Comparison of ENCODE assay signal across 8 mouse cellular contexts in genomic region chr16:34571931-34572405, GRCm38 (mm10). TPM values are rescaled to one million over a fixed set of nuclear protein-coding genes. Genes with fewer than 3 reads are reported as not detected.
DNase-seq lines count a peak whose midpoint lies in the region; ATAC-seq lines count a peak whose summit lies in the region.

No protein-coding gene starts in this region.

- H3K4me3 ChIP-seq in lung, embryonic 16.5 days (ENCODE audit: low read length) = peak overlapping the region; percentile 87
- peak overlapping the region; percentile 90 for H3K4me3 ChIP-seq in embryonic facial prominence, embryonic 13.5 days
- H3K4me3 ChIP-seq in hindbrain, embryonic 14.5 days (replicated peaks; ENCODE audit: low read length) = peak overlapping the region; percentile 94

- H3K4me2 ChIP-seq in lung, embryonic 16.5 days (ENCODE audit: low read depth, low read length) = peak overlapping the region; percentile 93
- H3K4me2 ChIP-seq in embryonic facial prominence, embryonic 13.5 days = peak overlapping the region; percentile 83
- H3K4me2 ChIP-seq in hindbrain, embryonic 14.5 days (replicated peaks) = peak overlapping the region; percentile 93

- no peaks in the 10 kb centered on the region for H3K36me3 ChIP-seq in lung, embryonic 16.5 days (ENCODE audit: control insufficient read depth, insufficient read depth, low read length)
- H3K36me3 ChIP-seq in embryonic facial prominence, embryonic 13.5 days = no peaks in the 10 kb centered on the region
- H3K36me3 ChIP-seq in hindbrain, embryonic 14.5 days (replicated peaks; ENCODE audit: control insufficient read depth, insufficient read depth) = no peaks in the 10 kb centered on the region

- H3K4me1 ChIP-seq in lung, embryonic 16.5 days (replicated peaks; ENCODE audit: control insufficient read depth, insufficient read depth, low read length) = peaks cover 8% of the 10 kb centered on the region
- H3K4me1 ChIP-seq in embryonic facial prominence, embryonic 13.5 days = peaks cover 19% of the 10 kb centered on the region
- H3K4me1 ChIP-seq in hindbrain, embryonic 14.5 days (replicated peaks; ENCODE audit: control insufficient read depth, insufficient read depth, low read length) = peaks cover 30% of the 10 kb centered on the region

- H3K9me3 ChIP-seq in lung, embryonic 16.5 days (ENCODE audit: control insufficient read depth, low read length) = no peaks in the 10 kb centered on the region
- no peaks in the 10 kb centered on the region for H3K9me3 ChIP-seq in embryonic facial prominence, embryonic 13.5 days
- no peaks in the 10 kb centered on the region for H3K9me3 ChIP-seq in hindbrain, embryonic 14.5 days (ENCODE audit: control insufficient read depth, low read length)

- peak overlapping the region; percentile 94 for H3K9ac ChIP-seq in lung, embryonic 16.5 days (ENCODE audit: low read length)
- H3K9ac ChIP-seq in embryonic facial prominence, embryonic 13.5 days = peak overlapping the region; percentile 91
- peak overlapping the region; percentile 99 for H3K9ac ChIP-seq in hindbrain, embryonic 14.5 days

- H3K27ac ChIP-seq in lung, embryonic 16.5 days (ENCODE audit: low read length) = no peak overlapping the region
- H3K27ac ChIP-seq in embryonic facial prominence, embryonic 13.5 days = peak overlapping the region; percentile 94; the same call in 1 of the 2 replicates
- H3K27ac ChIP-seq in hindbrain, embryonic 14.5 days = peak overlapping the region; percentile 99; the same call in 1 of the 2 replicates

- no peaks in the 10 kb centered on the region for H3K27me3 ChIP-seq in lung, embryonic 16.5 days (ENCODE audit: control insufficient read depth, insufficient read depth, low read depth, low read length)
- no peaks in the 10 kb centered on the region for H3K27me3 ChIP-seq in embryonic facial prominence, embryonic 13.5 days
- no peaks in the 10 kb centered on the region for H3K27me3 ChIP-seq in hindbrain, embryonic 14.5 days (ENCODE audit: control insufficient read depth, insufficient read depth, low read length)

- no peak for DNase-seq in lung, postnatal 25 days (ENCODE audit: low spot score)
- peak; percentile 42 for DNase-seq in hindbrain, embryonic 14.5 days (ENCODE audit: low spot score)
- peak; percentile 32 for DNase-seq in lung, postnatal 10 days
- no peak for DNase-seq in urinary bladder, postnatal 25 days (ENCODE audit: low spot score)
- DNase-seq in thymus, postnatal 4 days = no peak
- DNase-seq in right cerebral cortex, adult 18-20 months = no peak

- WGBS in lung, embryonic 16.5 days = 3% methylated on average over 10 of the region's 10 CpGs
- 1% methylated on average over 10 of the region's 10 CpGs for WGBS in embryonic facial prominence, embryonic 13.5 days
- 2% methylated on average over 10 of the region's 10 CpGs for WGBS in hindbrain, embryonic 14.5 days

- ATAC-seq in lung, embryonic 16.5 days (ENCODE audit: low read depth) = no peak
- ATAC-seq in embryonic facial prominence, embryonic 13.5 days (ENCODE audit: insufficient number of reproducible peaks, insufficient read depth, low FRiP score, low TSS enrichment, low read depth) = no peak
- ATAC-seq in hindbrain, embryonic 14.5 days (ENCODE audit: low FRiP score) = no peak

RNA-seq across cellular contexts. Expression of gene Kalrn, which starts 1.4 kb away (rescaled TPM):
- polyA plus RNA-seq in lung, embryonic 16.5 days (2015; fragmentation: Nextera tagmentation; extraction: Ambion mirVana) = 14.0 and 16.8 TPM in 2 replicates
- polyA plus RNA-seq in embryonic facial prominence, embryonic 13.5 days (2015; fragmentation: Nextera tagmentation; extraction: Ambion mirVana) = 18.3 and 20.1 TPM in 2 replicates
- 25.4 and 30.5 TPM in 2 replicates for polyA plus RNA-seq in hindbrain, embryonic 14.5 days (2014; fragmentation: Nextera tagmentation; extraction: Ambion mirVana)

Comparison
In these comparisons a context has a peak if more than half of its experiments do, and no peak if none do; other contexts are left out.
1. DNase-seq: peak in hindbrain, embryonic 14.5 days (single experiment) and lung, postnatal 10 days (single experiment); none in lung, postnatal 25 days (single experiment), urinary bladder, postnatal 25 days (single experiment), thymus, postnatal 4 days (single experiment) and right cerebral cortex, adult 18-20 months (single experiment).
2. Peak in every context shown above with its lines, with median percentiles within 50 percentile points of each other: H3K4me2 ChIP-seq, H3K4me3 ChIP-seq and H3K9ac ChIP-seq.